Mouse (Mus musculus): Measurements from ENCODE around the gene Gm29797. TPM values are rescaled to one million over a fixed set of nuclear protein-coding genes. Genes with fewer than 3 reads are reported as not detected.

Gm29797 gene
- polyA plus RNA-seq, 1 experiment from 2014 or later, result not detected

DNA sequence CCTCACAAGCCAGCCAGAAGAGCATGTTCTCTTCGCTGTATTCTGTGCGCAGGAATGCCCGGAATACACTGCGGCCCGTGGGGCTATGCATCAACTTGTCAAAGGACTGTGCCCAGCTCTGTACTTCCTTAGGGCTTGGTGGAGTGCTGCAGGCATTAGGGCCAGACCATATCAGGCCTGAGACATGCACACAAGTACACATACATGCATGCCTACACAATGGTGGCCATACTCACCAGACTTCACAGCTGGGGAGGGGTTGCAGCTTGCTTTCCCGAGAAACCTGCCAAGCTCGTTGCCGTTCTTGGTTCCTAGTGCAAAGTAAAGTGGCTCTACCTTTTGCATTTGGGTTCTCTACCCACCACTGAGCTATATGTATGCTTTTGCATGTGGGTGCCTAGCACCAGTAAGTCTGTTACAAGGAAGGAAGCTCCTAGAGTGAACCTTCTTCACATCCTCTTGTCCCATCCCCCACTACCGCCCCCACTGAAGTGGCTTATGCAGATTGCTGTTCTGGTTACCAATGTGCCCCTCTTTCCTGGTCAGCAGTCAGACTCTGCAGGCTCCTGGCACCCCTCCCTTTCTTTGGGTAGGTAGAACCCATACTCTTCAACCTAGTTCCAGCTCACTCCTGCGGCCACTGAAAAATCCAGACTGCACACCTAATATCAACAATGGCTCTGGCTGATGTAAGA lies 32.8 kb downstream of the Gm29797 start:
- Histone ChIP-seq H3K4me1 (peaks cover 8% of the 10 kb centered on the region), H3K36me3 (peaks cover 25% of the 10 kb centered on the region; the same call in 1 of the 2 replicates), H3K27me3 (no peaks in the 10 kb centered on the region), H3K9me3 (no peaks in the 10 kb centered on the region), H3K4me2 (no peak overlapping the region), H3K9ac (no peak overlapping the region), H3K4me3 (no peak overlapping the region), H3K27ac (no peak overlapping the region)
- 87% methylated on average over 10 of the region's 10 CpGs for WGBS
- ATAC-seq (ENCODE audit: borderline replicate concordance, extremely low read depth, low FRiP score, low TSS enrichment), result no peak

DNA sequence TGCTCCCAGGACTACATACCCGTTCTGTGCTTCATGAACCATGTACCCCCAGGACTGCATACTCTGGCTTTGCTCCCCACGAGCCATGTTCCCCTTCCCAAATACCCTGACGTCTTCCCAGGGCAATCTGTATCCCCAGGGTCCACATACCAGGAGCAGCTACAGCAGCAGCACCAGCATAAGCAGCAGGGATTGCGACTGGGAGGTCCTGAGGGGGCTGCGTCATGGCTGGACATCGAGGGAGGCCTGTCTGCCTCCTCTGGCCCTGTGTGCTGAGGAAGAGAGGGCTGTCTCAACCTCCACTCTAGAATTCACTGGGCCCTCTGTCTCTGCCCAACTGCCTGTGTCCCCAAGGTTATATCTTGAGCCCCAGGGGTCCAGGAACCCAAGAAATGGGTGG lies 34.2 kb downstream of the Gm29797 start:
- Histone ChIP-seq H3K4me2 (no peak overlapping the region), H3K27me3 (no peaks in the 10 kb centered on the region), H3K27ac (no peak overlapping the region), H3K36me3 (peaks cover 25% of the 10 kb centered on the region; the same call in 1 of the 2 replicates), H3K4me1 (peaks cover 8% of the 10 kb centered on the region), H3K9me3 (no peaks in the 10 kb centered on the region), H3K4me3 (no peak overlapping the region), H3K9ac (no peak overlapping the region)
- WGBS, result 81% methylated on average over 6 of the region's 6 CpGs
- no peak for ATAC-seq (ENCODE audit: borderline replicate concordance, extremely low read depth, low FRiP score, low TSS enrichment)

DNA sequence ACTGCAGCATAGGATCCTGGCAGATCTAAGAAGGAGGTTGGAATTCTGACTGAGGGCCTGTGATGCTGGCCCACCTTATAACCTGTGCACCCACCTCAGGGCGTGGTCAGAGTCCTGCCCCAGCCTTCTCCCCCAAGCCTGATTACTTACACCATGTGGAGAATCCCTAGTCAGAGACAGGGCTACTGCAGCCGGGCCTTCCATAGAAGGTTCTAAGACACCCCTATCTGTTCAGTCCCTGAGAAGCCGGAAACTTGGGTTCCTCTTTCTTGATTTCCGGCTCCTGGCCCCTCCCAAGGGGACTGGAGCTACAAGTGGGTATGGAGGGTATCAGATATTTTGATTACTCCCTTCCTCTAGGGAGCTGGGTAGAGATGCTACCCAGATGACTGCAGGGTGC lies 34.7 kb downstream of the Gm29797 start:
- Histone ChIP-seq H3K4me2 (no peak overlapping the region), H3K9me3 (no peaks in the 10 kb centered on the region), H3K9ac (no peak overlapping the region), H3K4me3 (no peak overlapping the region), H3K27me3 (no peaks in the 10 kb centered on the region), H3K36me3 (peaks cover 22% of the 10 kb centered on the region; the same call in 1 of the 2 replicates), H3K4me1 (peaks cover 8% of the 10 kb centered on the region), H3K27ac (no peak overlapping the region)
- WGBS, result 89% methylated on average over 4 of the region's 4 CpGs
- ATAC-seq (ENCODE audit: borderline replicate concordance, extremely low read depth, low FRiP score, low TSS enrichment), result no peak

DNA sequence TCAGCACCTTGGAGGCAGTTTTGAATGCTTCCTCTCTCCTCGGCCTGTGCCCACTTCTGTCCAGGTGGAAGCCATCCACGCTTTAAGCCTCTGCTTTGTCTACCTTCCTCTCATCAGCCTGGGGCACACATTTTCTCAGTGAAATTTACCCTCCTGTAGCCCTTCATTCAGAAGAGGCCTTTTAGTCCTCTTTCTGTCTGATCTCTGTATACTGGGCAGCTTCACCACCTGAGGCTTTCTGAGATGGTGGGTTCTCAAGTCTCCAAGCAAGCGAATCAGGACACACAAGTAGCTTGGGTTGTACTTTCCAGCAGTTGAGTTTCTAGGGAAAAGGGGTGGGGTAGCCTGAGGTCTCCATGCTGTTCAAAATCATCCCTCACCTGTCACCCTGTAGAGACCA lies 35.5 kb downstream of the Gm29797 start:
- no peak for ATAC-seq (ENCODE audit: borderline replicate concordance, extremely low read depth, low FRiP score, low TSS enrichment)
- H3K36me3 ChIP-seq, result peaks cover 15% of the 10 kb centered on the region; the same call in 1 of the 2 replicates
- peak overlapping the region; percentile 69; the same call in 1 of the 2 replicates for H3K4me3 ChIP-seq
- H3K27me3 ChIP-seq, result no peaks in the 10 kb centered on the region
- 89% methylated on average over 3 of the region's 3 CpGs for WGBS
- no peak overlapping the region for H3K27ac ChIP-seq
- no peaks in the 10 kb centered on the region for H3K9me3 ChIP-seq
- H3K4me2 ChIP-seq, result peak overlapping the region; percentile 95
- no peak overlapping the region for H3K9ac ChIP-seq
- peaks cover 8% of the 10 kb centered on the region for H3K4me1 ChIP-seq

DNA sequence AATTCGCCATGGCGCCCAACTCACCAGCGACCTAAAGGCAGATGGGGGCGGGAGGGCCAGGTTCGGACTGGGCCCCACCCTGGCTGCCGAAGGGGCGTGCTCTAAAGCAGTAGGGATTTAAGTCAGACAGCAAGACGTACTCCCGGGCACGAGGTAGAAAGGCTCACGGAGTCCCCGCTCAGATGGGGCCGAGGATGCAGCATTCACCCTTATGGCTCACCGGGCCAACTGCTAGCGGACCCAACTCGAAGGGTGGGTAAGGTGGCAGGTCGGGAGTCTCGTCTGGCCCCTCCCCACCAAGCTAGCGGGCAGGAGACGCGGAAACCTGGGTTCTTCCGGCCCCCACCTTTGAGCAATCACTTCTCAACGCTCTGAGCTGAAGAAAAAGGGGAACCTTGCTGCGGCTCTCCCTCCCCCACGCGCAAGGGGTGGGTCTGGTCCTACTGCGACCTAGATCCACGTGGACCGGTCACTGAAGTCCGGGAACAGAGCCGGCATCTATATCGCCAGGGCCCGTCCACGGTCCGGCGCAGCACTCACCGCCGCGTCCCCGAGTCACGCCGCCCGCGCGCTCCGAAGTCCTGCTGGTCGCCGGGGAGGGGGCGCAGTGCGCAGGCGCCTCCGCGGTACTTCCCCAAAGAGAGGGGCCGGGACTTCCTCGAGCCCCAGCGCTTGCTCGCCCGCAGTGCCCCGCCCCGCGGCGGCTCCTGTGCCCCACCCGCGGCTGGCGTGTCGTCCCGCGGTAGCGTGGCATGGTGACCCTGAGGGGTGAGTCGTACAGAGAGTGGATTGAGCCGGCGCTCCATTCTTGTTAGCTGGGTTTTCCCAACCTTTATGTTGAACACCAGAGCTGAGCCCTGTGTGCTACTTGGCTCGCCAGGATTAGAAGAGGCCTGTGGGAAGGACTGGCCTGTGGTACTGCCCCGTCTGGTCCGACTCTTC lies 36.8 kb downstream of the Gm29797 start, which contains the start of gene Rgs19:
Gene Rgs19, minus strand, starts transcription at position 639 of the 942 bp plus-strand sequence.
- H3K36me3 ChIP-seq, result peaks cover 8% of the 10 kb centered on the region; the same call in 1 of the 2 replicates
- peak; percentile 87 for ATAC-seq (ENCODE audit: borderline replicate concordance, extremely low read depth, low FRiP score, low TSS enrichment)
- H3K27me3 ChIP-seq, result no peaks in the 10 kb centered on the region
- H3K4me2 ChIP-seq, result peak within 1 kb of the TSS; percentile 95
- H3K9ac ChIP-seq, result peak within 1 kb of the TSS; percentile 67
- peak within 1 kb of the TSS; percentile 69 for H3K4me3 ChIP-seq
- no peaks in the 10 kb centered on the region for H3K9me3 ChIP-seq
- under 1% methylated on average over 68 of the region's 75 CpGs for WGBS
- H3K27ac ChIP-seq, result peak within 1 kb of the TSS; percentile 63
- peaks cover 8% of the 10 kb centered on the region for H3K4me1 ChIP-seq

DNA sequence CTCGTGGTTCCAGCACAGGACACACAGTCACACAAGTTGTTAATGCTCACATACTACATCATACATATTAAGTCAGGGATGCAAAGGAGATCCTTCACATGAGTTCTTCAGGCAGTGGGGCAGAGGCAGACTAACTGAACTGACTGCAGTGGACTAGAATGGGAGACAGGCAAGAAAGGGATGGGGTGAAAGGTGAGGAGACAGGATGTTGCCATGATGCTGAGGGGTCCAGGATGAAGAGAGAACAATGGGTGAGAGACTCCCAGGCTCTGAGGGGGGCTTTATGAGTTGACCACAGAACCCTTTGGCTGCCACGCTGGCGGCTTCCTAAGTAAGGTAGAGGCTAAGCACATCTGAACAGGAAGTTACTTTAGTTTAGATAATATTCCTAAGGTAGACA lies 37.7 kb downstream of the Gm29797 start:
- no peak for ATAC-seq (ENCODE audit: borderline replicate concordance, extremely low read depth, low FRiP score, low TSS enrichment)
- no peaks in the 10 kb centered on the region for H3K36me3 ChIP-seq
- peaks cover 8% of the 10 kb centered on the region for H3K4me1 ChIP-seq
- H3K4me2 ChIP-seq, result peak overlapping the region; percentile 95
- peak overlapping the region; percentile 69; the same call in 1 of the 2 replicates for H3K4me3 ChIP-seq
- no peaks in the 10 kb centered on the region for H3K27me3 ChIP-seq
- H3K27ac ChIP-seq, result no peak overlapping the region
- H3K9ac ChIP-seq, result no peak overlapping the region
- 80% methylated on average over 3 of the region's 3 CpGs for WGBS
- no peaks in the 10 kb centered on the region for H3K9me3 ChIP-seq

DNA sequence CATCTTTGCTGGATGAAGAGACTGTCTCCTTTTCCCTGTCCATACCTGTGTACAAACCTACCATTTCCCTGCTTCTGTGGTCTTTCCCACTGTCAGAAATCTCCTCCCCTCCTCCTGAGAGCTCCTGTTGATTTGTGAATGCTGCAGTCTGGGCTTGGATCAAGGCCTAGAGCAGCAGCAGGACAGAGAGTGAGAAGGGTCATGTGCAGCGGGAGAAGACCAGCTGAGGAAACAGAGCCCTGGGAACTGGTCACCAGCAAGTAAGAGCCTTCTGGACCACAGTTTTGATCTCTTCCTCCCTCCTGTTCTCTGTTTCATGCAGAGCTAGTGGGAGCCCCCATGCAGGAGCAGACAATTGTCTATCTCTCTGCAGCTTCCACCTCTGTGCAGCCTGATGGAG lies 38.9 kb downstream of the Gm29797 start:
- no peak overlapping the region for H3K4me3 ChIP-seq
- WGBS, result 83% methylated on average over 1 of the region's 1 CpGs
- no peaks in the 10 kb centered on the region for H3K36me3 ChIP-seq
- ATAC-seq (ENCODE audit: borderline replicate concordance, extremely low read depth, low FRiP score, low TSS enrichment), result no peak
- H3K9ac ChIP-seq, result no peak overlapping the region
- H3K4me1 ChIP-seq, result peaks cover 8% of the 10 kb centered on the region
- H3K9me3 ChIP-seq, result no peaks in the 10 kb centered on the region
- H3K27me3 ChIP-seq, result no peaks in the 10 kb centered on the region
- no peak overlapping the region for H3K4me2 ChIP-seq
- H3K27ac ChIP-seq, result no peak overlapping the region

DNA sequence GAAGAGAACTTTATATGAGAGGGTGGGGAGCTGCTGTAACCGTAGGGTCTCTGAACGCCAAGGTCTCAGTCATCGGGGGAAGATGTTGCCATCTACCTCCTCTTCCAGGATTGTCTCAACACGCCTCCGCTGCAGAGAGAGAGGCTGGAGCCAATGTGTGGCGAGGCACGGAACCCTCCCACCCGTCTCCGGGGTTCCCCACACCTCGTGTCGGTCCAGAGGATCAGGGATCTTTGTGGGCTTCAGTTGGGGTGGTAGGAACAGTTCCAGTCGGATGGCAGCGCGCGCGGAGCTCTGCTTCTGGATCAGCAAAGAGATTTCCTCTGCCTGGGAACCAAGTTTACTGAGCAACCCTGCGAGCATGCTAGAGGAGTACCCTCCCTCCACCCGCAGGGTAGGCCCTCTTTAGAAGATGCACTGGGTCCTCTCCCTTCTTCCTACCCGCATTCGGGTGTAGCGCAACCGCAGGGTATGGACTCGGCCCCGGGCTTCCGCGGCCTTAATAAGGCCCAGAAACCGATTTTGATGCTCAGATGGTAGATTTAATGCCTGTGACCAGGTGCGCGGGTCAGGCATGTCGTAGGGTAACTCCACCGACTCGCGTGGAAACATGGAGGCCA lies 40.1 kb downstream of the Gm29797 start:
- no peaks in the 10 kb centered on the region for H3K27me3 ChIP-seq
- no peaks in the 10 kb centered on the region for H3K36me3 ChIP-seq
- ATAC-seq (ENCODE audit: borderline replicate concordance, extremely low read depth, low FRiP score, low TSS enrichment), result no peak
- no peak overlapping the region for H3K4me2 ChIP-seq
- no peak overlapping the region for H3K9ac ChIP-seq
- H3K4me3 ChIP-seq, result no peak overlapping the region
- H3K27ac ChIP-seq, result no peak overlapping the region
- H3K4me1 ChIP-seq, result peaks cover 8% of the 10 kb centered on the region
- H3K9me3 ChIP-seq, result no peaks in the 10 kb centered on the region
- WGBS, result 65% methylated on average over 33 of the region's 33 CpGs

DNA sequence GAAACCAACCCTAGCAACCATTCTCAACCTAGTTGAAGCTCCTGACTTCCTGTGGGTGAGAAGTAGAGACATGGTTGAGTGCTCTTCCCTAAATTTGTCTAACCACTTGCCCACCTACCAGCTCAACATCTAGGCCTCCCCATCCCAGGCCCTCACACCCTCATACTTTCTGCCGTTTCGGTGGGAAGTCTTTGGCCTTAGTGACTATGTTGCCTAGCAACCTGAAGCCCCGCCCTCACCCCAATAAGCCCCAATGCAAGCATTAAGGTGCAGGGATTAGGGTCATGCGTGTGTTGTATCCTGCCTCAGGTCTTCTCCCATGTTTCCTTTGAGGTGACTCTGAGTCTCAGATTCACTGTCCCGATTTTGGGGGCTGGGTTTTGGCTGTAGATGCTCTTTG lies 41.4 kb downstream of the Gm29797 start, which contains the start of gene Lkaaear1:
Gene Lkaaear1, minus strand, starts transcription at position 202 of the 400 bp plus-strand sequence.
- 45% methylated on average over 5 of the region's 5 CpGs for WGBS
- no peaks in the 10 kb centered on the region; the same call in 1 of the 2 replicates for H3K4me1 ChIP-seq
- no peaks in the 10 kb centered on the region for H3K36me3 ChIP-seq
- no peak for ATAC-seq (ENCODE audit: borderline replicate concordance, extremely low read depth, low FRiP score, low TSS enrichment)
- no peak within 1 kb of the TSS for H3K9ac ChIP-seq
- H3K9me3 ChIP-seq, result no peaks in the 10 kb centered on the region
- no peaks in the 10 kb centered on the region for H3K27me3 ChIP-seq
- no peak within 1 kb of the TSS for H3K27ac ChIP-seq
- no peak within 1 kb of the TSS for H3K4me2 ChIP-seq
- H3K4me3 ChIP-seq, result no peak within 1 kb of the TSS

DNA sequence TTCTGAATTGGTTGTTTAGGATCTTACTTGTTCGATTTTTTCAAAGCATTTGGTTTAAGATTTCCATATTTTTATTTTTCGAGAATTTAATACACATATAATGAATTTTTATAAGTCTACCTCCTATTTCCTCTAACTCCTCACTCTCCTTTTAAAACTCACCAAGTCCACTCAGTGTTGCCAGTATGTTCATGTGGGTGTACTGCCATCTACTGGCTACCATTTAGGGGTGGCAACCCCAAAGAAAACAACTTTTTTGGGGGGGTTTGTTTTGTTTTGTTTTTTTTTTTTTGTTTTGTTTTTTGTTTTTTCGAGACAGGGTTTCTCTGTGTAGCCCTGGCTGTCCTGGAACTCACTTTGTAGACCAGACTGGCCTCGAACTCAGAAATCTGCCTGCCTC lies 49.8 kb downstream of the Gm29797 start:
- no peak overlapping the region for H3K4me3 ChIP-seq
- no peaks in the 10 kb centered on the region for H3K36me3 ChIP-seq
- 45% methylated on average over 4 of the region's 4 CpGs for WGBS
- H3K4me1 ChIP-seq, result no peaks in the 10 kb centered on the region
- H3K27me3 ChIP-seq, result no peaks in the 10 kb centered on the region
- no peak overlapping the region for H3K4me2 ChIP-seq
- no peaks in the 10 kb centered on the region for H3K9me3 ChIP-seq
- no peak for ATAC-seq (ENCODE audit: borderline replicate concordance, extremely low read depth, low FRiP score, low TSS enrichment)
- no peak overlapping the region for H3K9ac ChIP-seq
- H3K27ac ChIP-seq, result no peak overlapping the region
